Mouse (Mus musculus) c-Kit-positive CD71-positive TER-119-positive erythroid progenitor cells, embryonic 14.5 days (primary cell): ENCODE measurements around the gene Tas2r135.

Experiments
- DNase-seq: peaks from one replicate; pipeline ENCODE4 v3.0.0-alpha.2; 2013; ENCODE audit warnings: low spot score

The Tas2r135 gene

GRCm38 (mm10) chr6:42374701-42375100, 30.5 kb upstream of the Tas2r135 start:
- DNase-seq, result no peak

DNA sequence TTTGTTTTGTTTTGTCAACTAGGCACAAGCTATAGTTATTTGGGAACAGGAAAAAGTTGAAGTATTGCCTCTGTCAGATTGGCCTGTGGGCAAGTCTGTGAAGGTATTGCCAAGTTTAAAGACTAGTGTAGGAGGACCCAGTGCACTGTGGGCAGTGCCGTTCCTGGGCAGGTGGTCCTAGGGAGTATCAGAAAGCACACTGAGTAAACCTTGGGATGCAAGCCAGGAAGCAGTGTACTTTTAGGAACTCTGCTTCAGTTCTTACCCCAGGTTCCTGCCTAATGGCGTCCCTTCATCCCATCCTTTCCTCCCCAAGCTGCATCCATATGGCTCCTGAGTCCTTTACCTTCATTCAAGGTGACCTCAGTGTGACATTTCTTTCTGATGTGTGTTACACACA, 30.1 kb upstream of the Tas2r135 start:
- no peak for DNase-seq

DNA sequence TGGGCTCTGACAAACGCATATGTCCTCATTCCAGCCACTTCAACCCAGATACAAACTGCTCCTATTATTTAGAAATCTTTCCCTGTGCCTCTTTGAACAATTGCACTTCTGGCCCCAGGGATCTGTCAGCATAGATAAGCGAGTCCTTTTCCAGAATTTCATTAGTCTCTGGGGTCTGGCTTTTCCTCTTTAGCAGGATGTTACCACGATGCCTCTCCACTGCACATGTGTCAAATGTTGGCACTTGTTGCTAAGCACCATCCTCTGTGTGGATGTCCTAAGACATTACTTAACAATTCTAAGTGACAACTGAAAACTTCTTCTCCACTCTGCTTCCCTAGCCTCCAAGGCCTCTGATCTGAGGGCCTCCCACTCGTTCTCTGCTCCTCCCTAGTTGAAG, 29.2 kb upstream of the Tas2r135 start:
- DNase-seq, result no peak

- no peak for DNase-seq
Observed at GRCm38 (mm10) chr6:42376504-42377019, 28.7 kb upstream of the Tas2r135 start.

- DNase-seq, result no peak
Observed at GRCm38 (mm10) chr6:42377280-42377679, 28.0 kb upstream of the Tas2r135 start.

- no peak for DNase-seq
Observed at GRCm38 (mm10) chr6:42379551-42379950, 25.7 kb upstream of the Tas2r135 start.

DNA sequence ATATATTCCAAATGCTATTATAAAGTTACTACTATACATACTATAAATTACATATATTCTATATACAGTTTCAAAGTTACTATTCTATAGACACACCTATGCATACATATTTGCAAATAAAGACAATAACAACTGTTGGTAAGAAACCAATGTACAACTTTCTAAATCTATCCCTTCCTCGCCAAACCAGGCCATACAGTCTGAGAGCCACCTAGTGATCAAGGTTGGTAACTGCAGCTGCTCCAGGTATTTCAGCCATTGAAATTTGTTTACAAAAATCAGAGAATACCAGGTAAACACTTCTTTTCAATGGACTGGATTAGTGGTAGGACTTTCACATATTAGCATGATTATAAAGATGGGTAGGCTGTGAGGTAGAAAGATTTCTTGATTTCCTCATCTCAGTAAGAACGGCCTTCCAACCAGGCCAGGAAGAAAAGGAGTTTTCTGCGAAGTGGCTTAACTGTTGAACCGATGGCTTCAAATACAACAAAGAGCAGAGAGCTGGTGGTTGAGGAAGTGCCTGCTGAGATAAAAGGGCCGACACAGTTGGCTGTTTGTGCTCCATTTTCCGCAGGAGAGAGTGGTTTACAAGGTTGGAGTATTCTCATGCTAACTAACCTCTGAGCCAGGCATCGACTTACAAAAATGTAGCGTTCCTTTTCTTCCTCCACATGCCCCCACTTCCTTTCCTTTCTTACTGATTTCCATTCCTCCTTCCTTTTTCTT, 24.7 kb upstream of the Tas2r135 start:
- peak; percentile 21 for DNase-seq

DNA sequence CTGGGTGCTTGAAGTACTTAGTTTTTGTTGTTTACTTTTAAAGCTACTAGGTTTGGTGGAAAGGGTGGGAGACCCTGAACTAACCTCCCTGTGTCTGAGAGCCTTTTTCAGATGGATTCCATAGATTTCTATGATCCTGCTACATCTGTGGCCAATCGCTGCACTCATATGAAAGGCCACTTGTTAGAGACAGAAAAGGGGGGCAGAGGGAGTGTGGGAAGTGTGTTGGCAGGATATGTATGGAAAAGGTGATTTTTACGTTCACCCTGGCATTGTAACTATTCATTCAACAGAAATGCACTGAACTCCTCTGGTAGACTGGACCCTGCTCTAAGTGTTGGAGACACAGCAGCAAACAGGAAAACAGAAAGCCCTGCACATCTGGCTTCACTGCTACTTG, 24.0 kb upstream of the Tas2r135 start:
- DNase-seq, result no peak

GRCm38 (mm10) chr6:42381916-42382381, 23.3 kb upstream of the Tas2r135 start:
- DNase-seq, result no peak

GRCm38 (mm10) chr6:42383360-42383759, 21.9 kb upstream of the Tas2r135 start:
- no peak for DNase-seq

DNA sequence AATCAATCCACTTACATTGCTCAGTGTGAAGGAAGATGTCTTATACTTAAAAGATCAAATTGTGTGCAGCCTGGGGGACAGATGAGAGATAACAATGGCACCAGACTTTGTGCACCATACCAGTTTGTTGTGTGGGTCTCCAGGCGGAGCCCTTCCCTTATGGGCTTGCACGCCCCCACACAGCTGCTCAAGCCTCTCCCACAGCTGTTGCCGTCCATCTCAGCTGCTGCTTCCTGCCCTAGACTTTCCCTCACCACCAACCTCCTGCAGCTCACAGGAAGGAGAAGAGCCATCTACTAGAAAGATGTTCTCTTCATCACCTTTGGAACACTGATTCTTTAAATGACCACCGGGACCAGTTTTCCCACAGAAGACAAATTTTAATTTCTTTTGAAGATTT, 19.6 kb upstream of the Tas2r135 start:
- no peak for DNase-seq

GRCm38 (mm10) chr6:42391796-42392330, 13.4 kb upstream of the Tas2r135 start:
- DNase-seq, result no peak

DNA sequence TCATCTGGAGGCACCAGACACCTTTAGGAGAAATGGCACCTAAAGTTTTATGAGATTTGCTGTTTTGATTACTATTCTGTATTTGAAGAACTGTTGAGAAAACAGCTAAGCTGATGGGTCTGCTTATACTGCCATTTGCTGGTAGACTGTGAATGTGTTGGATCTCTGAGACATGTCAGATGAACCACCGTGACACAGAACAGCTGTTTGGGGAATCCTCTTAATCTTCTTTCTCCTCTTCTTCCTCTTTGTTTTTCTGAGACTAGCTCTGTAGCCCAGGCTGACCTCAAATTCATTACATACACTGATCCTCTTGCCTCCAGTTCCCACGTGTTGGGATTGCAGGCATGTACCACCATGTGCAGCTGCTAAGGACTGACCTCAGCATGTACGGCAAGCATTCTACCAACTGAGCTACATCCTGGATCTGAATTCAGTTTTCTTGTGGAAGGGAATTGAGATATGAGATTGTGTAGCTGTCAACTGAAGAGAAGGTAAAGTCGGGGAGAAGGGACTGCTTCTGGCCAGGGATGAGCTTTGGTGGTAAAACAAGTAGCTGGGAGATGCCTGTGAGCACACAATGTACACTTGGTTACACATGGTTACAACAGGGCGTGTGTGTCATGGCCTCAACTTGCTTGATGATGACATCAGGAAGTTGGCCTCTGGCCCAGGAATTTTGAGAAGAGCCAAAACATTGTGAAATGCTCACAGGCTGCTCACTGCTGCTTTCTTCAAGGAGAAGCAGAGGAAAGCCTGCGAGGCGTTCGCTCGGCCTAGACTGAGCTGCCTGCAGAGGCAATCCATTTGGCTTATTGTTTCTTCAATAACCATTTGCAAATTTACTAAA, 9.0 kb upstream of the Tas2r135 start:
- DNase-seq, result no peak

DNA sequence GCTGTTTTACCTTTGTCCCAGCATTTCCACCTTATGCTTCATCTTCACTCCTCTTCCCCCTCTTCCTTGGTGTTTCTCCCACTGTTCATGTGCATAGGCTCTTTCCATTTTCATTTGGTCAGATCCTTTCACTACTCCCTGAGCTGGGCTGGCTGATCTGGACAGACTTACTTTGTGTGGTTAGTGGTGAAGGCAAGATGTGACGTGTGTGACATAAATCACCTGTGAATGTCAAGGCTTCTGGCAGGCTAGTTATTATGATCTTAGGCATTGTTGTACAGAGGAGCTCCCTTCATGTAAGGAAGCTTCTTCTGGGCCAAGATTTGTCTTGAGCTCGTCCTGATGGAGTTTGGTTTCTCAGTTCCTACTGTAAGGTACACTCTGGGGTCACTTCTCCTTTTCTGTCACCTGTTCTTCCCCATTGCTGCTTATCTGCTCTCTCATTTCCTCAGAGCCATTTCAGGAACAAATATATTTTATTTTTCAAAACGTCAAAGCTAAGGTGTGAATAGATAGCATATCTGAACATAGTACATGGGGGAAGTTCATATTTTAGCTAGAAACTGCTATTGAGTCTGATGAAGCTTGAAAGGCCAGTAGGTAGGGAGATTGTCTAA, 8.1 kb upstream of the Tas2r135 start:
- DNase-seq, result no peak

- no peak for DNase-seq
Observed at GRCm38 (mm10) chr6:42398285-42398684, 6.9 kb upstream of the Tas2r135 start.

DNA sequence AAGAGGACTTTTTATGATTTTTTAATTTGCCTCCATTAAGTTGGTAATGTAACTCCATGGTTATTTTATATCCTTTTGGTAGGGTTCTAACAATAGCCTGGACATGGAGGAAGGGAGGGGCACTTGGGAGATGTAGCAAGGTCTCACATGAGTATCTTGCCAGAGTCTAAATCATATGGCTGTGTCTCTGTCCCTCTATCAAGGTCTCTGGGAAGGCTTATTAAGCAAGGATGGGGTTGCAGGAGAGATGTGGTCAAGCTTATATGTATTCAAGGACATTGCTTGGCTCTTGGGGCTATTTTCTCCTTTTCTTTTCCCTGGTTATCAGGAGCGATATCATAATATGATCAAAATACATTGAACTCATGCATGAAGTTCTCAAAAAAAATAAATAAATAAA, 6.2 kb upstream of the Tas2r135 start:
- no peak for DNase-seq

- DNase-seq, result no peak
Observed at GRCm38 (mm10) chr6:42399938-42400337, 5.3 kb upstream of the Tas2r135 start, which contains the start of gene Tas2r143. Gene Tas2r143, plus strand, starts transcription at chr6:42400238.

GRCm38 (mm10) chr6:42419443-42419842, 14.2 kb downstream of the Tas2r135 start:
- DNase-seq, result no peak

GRCm38 (mm10) chr6:42421439-42421838, 16.2 kb downstream of the Tas2r135 start:
- DNase-seq, result no peak

DNA sequence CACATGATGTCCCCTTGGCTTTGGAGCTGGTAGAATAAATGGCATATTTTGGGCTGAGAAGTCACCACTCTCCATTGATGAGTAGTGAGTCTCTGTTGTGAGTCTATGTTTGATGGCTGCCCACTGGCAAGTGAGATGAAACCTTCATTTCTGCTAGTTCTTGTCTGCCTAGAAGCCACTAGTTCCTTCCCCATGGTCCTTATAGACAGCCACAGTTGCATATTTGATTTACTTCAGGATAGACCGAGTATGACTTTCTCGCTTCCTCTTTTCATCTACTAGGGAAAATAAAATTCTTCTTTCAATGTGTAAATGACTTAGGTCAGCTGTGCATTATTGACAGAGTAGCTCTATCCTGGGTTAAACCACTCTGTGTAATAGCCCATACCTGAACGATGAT, 19.2 kb downstream of the Tas2r135 start:
- no peak for DNase-seq

DNA sequence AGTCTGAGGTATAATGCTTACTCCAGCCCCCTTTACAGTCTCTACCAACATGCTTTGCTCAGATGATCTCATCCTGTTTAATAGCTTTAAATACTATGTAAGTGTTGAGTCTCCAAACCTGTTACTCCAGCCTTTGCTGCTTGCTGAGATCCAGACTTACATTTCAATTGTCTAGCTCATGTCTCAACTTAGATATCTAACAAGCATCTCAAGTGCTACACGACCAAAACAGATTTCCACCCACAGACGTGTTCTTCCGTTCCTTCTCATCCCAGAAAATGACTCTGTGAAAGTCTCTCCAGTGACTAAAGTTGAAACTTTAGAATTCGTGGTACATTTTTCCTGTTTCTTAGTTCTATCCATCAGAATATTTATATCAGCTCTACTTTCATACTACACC, 21.1 kb downstream of the Tas2r135 start:
- DNase-seq, result no peak

DNA sequence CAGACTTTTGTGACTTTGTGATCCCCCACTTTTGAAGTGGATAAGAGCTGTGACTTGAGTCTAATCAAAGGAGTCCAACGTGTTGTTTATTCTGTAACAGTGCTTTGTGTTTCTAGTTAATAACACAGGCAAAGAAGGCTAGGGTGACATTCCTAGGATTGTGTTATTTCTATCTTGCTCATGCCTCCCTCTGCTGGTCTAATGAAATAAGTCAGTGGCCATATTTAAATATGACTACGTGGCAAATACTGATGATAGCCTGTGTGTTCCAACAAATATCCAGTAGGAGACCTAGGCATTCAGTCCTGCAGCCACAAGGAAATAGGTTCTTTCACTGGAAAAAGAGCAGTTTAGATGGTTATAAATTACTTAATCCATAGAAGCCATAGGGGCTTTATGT, 28.3 kb downstream of the Tas2r135 start:
- DNase-seq, result no peak
